Mouse (Mus musculus) adrenal gland, postnatal 25 days (tissue): ENCODE data around the gene Unc5b. TPM values are rescaled to one million over a fixed set of nuclear protein-coding genes. Genes with fewer than 3 reads are reported as not detected.
"Not testable (repeated sequence)": the region's sequence is repeated elsewhere in the genome, so short reads cannot be mapped to it uniquely, and the experiment has no call there.

Experiments
- DNase-seq: peaks from one replicate; pipeline ENCODE4 v3.0.0; 2021; ENCODE audit warnings: mixed read lengths
- long read RNA-seq: library from polyadenylated mRNA; stranded (forward); transcript quantifications from one replicate; pipeline ENCODE4 v2.0.0, GENCODE M21; 2021
- total RNA-seq: library from RNA; stranded (reverse); gene quantifications from 2 replicates; pipeline ENCODE4 v1.2.3, GENCODE M21; 2021

The Unc5b gene
- 5.5 and 8.0 TPM in 2 replicates for total RNA-seq
- long read RNA-seq, partial matches to known transcripts, result 0 of 4 reads
- long read RNA-seq, other reads (novel, unspliced or antisense), result 4 of 4 reads

DNA sequence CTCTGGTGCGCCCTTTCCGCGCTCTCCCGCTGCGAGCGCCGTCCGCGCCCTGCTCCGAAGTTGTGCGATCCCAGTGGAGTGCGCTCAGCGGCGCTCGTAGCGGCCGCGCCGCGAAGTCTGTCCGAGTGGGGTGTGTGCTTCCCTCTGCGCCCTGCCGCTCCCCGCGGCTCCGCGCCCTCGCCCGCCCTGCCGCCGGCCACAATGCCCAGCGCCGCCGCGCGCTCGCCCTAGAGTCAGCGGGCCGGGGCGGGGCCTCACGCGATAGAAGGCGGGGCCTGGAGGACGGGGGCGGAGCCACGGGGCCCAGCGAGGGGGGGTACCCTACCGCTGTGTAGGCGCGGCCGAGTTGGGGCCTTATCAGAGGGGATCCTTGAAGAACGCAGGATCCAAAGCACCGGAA lies at the start of gene Unc5b:
TSS of gene Unc5b (minus strand) at position 203 of the 400 bp plus-strand sequence.
- peak; percentile 97 for DNase-seq

DNA sequence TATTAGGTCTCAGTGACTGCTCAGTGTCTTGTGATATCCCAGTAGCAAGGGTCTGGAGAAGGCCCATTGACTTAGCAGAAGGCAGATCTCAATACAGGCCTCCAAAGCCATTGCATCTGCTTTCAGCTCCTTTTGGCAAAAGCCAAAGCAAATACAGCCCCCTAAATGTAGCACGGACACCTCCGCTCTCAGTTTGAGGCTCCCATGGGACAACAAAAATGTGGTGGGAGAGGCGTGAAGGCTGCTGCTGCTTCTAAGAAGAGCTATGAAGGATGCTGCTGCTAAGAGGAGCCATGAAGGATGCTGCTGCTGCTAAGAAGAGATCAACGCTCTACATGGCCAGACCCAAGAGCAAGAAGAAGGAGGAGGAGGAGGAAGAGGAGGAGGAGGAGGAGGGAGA lies 48.4 kb upstream of the Unc5b start:
- DNase-seq, result no peak

DNA sequence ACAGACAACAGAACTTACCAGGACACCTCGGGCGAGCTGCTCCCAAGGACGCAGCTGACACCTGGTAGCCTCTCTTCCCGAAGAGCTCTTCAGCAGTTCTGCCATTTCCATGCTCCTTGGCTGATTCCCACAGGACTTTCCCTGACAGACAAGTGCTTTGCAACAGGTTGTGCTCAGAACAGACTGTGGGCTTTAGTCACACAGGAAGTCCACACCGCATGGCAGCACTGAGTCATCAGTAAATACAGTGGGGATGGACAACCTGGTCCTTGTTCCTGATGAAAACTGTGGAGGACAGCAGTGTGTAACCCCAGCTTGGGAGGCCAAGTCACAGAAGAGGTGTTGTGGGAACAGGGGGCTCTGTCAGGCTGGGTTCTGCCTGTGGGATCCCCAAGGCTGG lies 45.7 kb upstream of the Unc5b start:
- DNase-seq, result no peak

DNA sequence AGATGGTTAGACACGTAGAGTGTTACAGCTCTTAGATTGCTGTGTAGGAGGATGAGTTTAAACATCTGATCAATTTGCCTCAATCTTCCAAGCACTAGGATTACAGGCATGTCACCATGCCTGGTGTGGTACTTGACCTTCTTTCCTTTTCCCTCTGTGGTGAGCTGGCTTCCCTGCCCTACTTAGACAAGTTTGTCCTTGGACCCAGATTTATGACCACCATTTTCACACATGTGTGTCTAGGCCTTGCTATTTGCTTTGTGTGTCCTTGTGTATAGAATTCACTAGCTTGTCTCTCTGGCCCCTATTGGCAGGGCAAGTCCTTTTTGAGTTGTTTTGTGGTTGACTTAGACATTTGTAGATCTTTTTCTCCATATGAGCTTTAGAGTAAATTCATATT lies 43.6 kb upstream of the Unc5b start:
- DNase-seq, result no peak

DNA sequence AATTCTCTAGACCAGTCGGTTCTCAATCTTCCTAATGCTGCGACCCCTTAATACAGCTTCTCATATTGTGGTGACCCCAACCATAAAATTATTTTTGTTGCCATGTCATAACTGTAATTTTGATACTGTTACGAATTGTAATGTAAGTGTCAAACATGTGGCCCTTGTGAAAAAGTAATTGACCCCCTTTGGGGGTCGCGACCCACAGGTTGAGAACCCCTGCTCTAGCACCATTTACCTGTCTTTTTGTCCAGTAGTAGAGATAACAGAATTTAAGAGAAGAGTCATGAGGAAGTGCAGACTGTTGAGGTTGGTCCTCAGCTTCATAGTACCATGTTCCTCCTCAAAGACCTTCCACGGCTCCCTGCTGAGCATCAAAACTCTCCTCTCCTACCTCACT lies 31.9 kb upstream of the Unc5b start:
- DNase-seq, result no peak

DNA sequence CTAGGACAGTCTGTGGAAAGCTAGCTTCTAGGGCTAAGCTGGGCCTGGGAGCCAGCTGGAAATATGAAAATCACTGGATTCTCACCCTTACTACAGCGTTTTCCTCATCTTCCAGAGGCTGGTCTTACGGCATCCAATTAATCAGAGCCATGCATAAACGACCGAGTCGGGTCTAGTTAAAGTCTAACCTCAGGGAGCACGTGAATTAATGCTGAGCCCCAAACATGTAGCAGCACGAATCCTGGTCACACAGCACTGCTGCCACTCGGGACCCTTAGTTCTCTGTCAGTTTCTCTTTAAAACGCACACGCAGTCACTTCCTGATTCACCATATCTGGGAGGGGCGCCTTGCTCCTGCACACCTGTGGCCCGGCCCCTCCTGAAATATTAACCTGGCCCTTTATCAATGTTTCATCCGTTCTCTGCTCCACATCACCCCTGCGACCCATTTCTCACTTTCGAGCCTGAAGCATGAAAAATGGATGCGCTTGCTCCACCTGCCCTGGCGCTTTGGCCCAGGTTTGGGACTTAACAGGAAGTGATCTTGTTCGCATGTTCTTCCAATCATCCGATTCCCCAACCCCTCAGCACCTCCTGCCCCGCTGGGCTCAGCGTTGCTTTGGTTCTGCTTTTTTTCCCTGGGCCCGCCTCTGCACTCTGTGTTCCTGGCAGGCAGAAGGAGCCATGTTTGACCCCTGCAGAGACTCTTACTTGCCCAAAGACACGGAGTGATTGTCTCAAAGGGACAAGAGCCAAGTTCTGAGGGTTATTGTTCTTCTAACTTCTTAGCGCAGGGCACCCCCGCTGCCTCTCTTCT lies 31.3 kb upstream of the Unc5b start:
- no peak for DNase-seq

DNA sequence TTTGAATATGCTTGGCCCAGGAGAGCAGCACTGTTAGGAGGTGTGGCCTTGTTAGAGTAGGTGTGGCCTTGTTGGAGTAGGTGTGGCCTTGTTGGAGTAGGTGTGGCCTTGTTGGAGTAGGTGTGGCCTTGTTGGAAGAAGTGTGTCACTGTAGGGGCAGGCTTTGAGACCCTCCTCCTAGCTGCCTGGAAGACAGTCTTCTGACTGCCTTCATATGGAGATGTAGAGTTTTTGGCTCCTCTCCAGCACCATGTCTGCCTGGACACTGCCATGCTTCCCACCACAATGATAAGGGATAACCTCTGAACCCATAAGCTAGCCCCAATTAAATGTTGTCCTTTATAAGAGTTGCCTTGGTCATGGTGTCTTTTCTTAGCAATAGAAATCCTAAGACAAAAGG lies 13.9 kb upstream of the Unc5b start:
- not testable (repeated sequence) for DNase-seq

DNA sequence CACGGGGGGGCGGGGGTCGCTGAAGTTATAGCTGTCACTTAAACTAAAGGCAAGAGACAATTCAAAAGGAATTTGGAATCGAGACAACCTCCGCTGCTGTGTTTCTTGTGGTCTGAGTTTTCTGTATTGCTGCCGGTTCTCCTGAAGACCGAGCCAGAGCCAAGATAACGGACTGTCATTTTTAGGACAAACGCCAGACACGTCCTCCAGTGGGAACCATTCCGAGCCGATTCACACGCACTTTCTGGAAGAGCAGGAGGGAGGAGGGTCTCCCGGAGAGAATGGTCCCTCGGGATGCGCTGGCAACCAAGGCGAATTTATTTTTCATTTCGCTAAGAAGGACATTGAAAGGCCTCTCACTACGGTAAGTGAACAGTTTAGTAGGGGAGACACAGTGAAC lies 7.4 kb upstream of the Unc5b start:
- no peak for DNase-seq

DNA sequence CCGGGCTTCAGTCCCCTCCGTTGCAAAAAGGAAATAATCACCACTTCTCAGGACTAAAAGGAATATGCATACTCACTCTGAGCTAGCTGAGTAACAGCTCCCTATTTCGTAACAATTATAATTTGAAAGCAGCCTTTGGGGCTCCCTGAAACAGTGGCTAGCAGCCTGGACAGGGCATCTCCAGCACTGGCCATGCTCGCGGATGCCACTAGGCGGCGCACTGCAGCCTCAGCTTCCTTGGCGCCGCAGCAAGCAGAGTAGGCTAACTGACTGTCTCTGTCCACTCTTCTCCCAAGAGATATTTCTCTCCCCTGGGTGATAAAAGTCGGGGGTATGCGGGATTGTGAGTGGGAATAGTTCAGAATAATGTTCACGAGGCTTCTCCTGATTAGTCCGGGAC lies 3.6 kb upstream of the Unc5b start:
- peak; percentile 85 for DNase-seq

DNA sequence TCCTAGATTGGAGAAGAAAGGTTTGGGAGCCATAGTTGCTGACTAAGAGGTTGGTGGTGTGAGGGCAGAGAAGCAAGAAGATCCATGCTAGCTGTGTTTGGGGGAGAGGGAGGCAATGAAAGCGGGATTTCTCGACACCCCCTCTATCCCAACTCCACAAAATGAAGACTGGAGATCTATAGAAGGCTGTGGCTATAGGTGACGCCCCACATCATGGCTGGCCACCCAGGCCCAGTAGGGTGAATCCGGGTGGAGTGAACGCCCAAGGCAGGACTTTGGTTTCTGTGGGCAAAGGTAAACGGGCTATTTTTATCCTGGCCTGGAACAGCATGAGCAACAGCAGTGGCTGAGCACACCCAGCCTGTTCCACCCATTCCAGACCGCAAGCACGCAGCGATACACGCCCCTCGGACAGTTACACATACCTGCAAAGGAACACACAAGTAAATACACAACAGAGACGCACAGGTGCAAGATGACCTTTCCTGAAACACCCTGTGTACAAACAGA lies 1.3 kb upstream of the Unc5b start:
- no peak for DNase-seq

DNA sequence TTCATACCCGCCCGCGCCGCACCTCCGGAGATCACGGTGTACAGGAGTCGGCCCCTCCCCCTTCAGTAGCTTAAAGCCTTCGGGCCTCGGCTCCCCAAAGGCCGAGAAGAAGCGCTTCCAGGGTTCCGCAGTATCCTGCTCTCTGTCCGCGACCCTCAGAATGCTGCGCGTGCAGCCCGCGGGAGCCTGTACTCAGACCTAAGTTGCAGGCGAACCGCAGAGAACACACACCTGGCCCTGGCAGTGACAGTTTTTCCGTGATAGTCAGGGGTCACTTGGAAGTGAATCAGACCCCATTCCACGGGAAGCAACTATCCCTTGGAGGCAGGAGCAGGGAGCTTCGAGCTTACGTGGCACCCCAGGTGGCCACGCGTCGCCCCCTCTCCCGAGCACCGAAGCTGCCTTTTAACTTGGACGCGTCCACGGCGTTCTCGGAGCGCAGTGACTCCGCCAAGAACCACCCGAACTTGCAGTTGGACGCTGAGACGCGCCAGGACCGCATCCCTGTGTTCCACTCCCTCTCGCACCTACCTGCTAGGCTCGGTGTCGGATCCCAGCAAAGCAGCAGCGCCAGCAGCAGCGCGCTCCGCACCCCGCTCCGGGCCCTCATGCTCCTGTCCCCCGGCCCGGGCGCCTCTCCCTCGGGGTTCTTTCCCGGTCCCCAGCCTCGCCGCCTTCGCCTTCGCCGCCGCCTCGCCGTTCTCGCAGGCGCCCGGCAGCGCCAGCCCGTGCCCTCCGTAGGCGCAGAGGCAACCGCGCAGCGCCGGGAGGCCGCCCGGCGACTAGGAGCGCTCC lies 628 bp downstream of the Unc5b start:
- DNase-seq, result peak; percentile 27

DNA sequence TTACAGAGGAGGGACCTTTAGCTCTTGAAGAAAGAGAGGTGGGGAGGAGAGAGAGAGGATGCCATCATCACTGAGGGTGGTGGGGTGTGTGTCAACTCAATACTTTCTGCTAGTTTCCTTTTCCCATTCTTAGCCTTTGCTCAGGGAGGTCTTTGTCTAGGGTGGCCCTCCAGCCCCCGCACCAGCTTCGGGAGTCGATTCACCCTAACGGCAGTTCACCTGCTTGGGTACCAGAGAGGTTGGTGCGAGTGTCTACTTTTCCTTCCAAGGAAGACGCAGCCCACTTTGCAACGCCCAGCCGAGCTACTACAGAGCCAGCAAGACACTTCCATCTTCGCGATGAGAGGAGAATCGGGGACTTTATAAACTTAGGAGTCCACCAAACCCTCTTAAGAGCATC lies 1.4 kb downstream of the Unc5b start:
- DNase-seq, result no peak

DNA sequence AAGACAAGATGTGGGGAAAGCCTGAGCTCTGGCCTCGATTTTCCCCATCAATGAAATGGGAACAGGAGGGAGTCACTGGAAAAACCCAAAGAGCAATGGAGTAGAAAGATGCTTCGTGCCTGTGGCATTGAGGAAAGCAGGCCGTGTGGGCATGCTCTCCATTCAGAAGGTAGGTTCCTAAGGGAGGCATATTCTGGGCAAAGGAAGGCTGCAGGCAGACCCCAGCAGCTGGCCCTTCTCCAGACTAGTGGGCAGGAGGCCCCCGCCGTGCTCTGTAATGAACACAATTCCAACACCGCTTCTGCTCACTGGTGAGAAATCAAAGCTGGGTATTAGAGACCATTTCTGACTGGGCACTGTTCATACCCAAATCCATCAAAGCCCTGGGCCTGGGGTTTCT lies 2.3 kb downstream of the Unc5b start:
- no peak for DNase-seq

DNA sequence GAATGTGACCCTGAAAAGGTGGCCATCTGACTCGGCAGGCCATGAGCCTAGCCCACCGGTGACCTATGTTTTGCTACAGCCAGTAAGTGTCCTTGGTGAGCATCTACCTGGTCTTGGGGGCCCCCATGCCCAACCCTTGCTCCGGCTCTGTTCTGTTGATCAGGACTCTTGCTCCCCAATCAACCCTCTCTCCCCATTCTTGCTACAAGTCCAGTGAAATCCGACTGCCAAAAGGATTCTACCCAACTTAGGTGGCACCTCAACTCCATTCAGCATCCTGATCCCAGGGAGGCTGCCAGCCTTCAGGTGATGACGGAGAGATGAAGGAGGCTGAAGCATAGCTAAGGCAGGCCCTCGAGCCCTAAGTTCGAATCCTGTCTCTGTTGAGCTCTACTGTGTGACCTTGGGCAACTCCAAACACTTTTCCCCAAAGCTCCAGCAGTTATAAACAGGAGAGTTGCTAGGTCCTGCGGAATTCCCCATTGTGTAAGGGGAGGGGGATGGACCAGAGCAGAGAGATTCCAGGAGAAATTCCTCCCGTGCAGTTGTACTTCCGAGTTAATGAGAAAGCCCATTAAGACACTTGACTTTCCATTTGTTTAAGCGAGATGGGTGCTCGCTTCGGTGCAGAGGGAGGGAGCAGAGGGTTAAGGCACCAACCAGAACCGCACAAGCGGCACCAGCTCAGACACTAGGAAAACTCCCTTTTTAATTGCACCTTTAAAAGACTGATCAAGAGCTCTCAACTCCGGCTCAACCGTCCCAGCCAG lies 3.3 kb downstream of the Unc5b start:
- no peak for DNase-seq

DNA sequence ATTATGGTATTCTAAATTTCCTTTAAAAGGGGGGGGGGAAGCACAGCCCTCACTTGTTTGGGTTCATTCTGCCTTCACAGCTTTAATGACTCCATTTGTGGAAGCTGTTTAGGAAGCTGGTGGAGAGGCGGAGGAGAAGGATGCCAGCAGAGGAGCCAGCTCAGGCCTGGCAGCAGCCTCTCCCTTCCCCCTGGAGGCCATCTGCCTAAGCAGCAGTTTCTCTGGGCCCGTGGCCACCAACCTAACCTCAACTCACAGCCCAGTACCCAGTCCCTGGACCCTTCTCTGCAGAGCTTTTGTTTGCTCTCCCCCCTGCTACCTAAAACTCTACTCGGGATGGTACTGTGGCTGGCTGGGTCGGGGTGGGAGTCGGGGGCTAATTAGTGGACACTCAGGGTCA lies 4.1 kb downstream of the Unc5b start:
- DNase-seq, result no peak

DNA sequence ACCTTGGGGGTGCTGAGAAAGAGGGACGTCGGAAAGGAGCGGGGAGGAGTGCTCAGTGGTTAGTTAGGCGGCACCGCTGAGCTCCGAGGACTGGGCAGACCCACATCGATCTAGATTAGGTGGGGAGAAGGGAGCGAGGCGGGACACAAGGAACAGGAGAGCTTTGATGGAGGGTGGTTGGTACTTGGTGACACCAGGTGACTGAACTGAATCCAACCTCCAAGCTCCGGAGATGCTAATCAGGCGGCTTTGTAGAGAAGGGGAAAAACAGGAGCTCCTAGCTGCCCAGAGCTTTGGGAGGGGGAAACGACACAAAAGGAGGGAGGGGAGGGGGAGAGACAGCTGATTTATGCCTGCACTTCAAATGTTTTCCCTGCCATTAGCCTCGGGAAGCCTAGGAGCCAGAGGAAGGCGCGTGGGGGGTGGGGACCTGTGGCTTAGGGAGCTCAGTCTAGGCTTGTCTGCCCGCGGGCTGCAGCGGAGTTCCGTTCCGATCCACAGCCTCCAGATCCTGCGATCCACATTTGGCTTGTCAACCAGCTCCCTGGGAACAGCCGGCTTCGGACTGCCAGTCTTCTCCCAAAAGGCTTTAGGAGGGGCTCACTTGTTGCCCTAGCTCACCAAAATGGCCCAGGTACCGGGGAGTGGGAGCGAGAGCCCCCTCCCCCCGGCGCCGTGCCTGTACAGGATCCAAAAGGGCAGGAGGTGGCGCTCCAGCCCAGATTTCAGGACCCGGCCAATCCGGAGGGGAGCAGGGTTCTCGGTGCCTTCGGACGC lies 4.7 kb downstream of the Unc5b start:
- peak; percentile 34 for DNase-seq

DNA sequence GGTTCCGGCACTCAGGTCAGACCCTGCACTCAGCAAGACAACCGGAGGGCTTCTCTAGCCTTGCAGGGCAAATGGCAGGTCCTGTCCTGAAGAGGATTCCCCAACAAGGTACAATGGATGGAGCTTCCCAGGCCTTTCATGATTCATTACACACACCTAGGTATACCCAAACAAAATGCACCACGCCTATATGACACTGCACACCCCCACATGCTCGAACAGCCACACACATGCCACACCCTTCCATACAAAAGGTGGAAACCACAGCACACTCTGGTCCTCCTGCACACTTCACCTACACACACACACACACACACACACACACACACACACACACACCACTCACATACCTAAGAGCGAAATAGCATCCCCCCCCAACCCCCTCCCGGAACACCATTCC lies 5.4 kb downstream of the Unc5b start:
- DNase-seq, result no peak

DNA sequence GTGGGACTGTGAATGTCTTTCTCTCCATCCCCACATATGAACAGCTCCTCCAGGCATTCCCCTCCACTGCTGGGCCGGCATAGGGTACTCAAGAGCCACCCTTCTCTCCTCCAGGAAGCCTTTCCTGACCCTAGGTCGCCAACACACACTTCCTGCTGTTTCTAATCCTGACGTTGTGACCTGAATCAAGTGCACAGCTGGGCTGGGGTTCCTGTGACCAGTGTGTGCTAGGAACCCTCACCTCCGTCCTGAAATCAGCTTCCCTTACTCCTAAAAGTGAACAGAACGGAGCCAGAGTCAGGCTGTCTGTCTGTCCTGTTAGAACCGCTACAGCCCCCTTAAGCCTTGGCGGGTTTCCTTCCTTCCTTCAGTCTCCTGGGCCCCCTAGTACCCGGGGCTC lies 7.6 kb downstream of the Unc5b start:
- no peak for DNase-seq

DNA sequence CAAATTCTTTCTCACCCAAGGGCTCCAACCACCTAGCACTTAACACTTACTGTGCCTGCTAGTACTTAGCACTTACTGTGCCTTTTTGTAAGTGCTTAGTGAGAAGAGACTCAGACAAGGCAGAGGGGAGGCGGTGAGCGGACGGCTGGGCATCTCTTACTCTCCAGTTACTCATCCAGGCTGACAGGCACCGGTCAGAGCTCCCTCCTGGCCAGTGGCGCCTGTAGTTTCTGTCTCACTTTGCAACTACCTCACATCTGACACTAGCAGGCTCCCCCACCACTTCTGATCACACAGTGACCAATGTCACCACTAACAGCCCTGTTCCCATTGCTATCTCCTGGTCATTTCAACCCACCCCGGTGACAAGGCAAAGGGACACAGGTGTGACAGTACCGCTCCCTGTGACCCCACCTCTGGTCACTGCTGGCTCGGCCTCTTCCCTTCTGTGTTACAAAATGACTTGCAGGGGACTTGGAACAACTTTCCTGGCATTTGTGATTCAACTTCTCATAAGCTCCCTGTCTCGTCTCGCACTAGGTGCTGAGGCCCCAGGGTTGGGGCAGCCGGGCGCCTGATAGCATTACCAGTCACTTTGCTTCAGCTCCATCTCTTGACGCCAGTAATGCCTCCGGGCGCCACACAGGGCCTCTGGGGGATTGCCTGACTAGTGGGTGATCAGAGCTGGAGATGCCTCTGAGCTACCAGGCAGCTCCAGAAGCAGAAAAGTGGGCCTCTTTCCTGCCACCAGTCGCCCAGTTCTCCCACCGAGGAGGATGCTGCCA lies 8.5 kb downstream of the Unc5b start:
- no peak for DNase-seq

DNA sequence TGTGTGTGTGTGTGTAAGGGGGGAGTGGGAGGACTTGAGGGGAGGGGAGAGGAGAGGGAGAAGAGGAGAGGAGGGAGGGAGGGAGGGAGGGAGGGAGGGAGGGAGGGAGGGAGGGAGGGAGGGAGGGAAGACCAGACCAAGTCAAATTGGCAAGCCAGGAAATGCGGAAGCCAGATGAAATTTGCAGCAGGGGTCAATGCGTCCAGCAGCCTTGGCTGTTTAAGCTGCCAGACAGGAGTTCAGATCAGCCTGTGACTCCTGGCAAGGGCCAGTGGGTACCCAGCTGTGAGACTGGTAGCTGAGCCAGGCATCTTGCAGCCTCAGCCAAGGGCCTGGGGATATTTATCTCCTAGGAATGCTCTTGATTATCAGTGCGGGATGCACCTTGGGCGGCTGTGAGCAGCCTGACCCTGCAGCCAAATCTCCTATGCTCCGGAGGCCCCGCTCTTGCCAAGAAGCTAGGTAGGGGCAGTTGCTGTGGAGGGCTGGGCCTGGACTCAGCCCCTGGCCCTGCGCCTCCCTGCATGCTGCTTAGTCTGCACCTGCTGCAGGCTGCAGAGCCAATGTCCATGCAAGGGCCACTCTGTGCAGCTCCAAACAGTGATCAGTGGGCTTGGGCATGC lies 9.5 kb downstream of the Unc5b start:
- no peak for DNase-seq
